Mouse (Mus musculus) erythroblast, embryonic 14.5 days (primary cell): ENCODE data around the gene Pou2f2. TPM values are rescaled to one million over a fixed set of nuclear protein-coding genes. Genes with fewer than 3 reads are reported as not detected.

Experiments
- H3K27me3 ChIP-seq: 2 replicates; pipeline ENCODE4 v1.6.1; 2012; ENCODE audit warnings: inconsistent platforms; ENCODE audit not compliant: control insufficient read depth
- H3K36me3 ChIP-seq: 2 replicates; pipeline ENCODE4 v1.6.1; 2012; ENCODE audit warnings: mild to moderate bottlenecking, inconsistent platforms; ENCODE audit not compliant: control insufficient read depth
- H3K4me1 ChIP-seq: 2 replicates; pipeline ENCODE4 v1.6.1; 2012; ENCODE audit warnings: inconsistent platforms; ENCODE audit not compliant: control insufficient read depth
- H3K4me3 ChIP-seq: replicated peaks from 2 replicates; pipeline ENCODE3; 2012; ENCODE audit warnings: moderate library complexity, mild to moderate bottlenecking, inconsistent platforms
- H3K9me3 ChIP-seq: 2 replicates; pipeline ENCODE4 v1.6.1; 2012; ENCODE audit warnings: low read length, inconsistent platforms, mixed read lengths; ENCODE audit not compliant: control insufficient read depth
- GATA1 ChIP-seq: IDR thresholded peaks from 2 replicates; pipeline ENCODE4 v1.6.1; 2012; ENCODE audit warnings: low read length, inconsistent platforms, mixed read lengths
- TAL1 ChIP-seq: IDR thresholded peaks from 3 replicates; pipeline ENCODE4 v1.6.1; 2012; ENCODE audit warnings: low read length, inconsistent platforms, mixed read lengths
- polyA plus RNA-seq: library from polyadenylated mRNA; stranded (reverse); fragments of >175 nt; gene quantifications from 2 replicates; pipeline ENCODE4 v1.2.3, GENCODE M21; 2012

Gene Pou2f2
- polyA plus RNA-seq, 1 experiment = 0.29 TPM

DNA sequence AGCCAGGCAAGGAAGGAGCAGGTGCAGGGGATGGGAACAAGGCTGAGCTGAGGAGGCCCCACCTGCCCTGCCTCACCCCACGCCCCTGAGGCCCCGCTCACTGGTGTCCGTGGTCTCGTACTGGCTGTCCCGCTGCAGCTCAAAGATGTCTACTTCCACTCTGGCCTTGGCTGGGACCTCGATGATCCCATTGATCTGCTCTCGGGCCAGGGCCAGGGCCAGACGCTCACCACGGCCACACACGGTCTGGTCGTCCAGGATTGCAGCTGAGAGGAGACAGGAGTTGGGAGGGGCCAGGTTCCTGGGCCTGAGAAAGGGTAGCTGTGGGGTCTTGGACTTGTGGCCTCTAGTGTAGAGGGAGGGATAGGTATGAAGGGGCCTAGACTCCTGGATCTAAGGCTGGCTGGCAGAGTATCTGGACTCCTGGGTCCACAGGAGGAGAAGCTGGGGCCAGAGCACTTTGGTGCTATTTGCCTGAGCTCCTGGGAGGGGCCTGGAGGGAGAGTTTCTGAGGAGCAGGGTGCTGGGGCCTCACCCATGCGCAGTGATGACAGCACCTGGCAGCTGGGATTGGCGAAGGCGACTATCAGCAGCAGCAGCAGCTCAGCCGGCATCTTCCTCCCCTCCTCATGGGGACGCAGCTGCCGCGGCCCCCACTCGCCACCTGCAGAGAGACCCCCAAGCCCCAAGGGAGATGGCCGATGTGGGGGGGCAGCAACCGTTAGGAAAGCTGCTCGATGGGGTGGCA lies 111.4 kb downstream of the Pou2f2 start:
- Histone ChIP-seq H3K4me1 (peaks cover 18% of the 10 kb centered on the region), H3K36me3 (peaks cover 22% of the 10 kb centered on the region), H3K9me3 (no peaks in the 10 kb centered on the region), H3K4me3 (no peak overlapping the region), H3K27me3 (peaks cover 21% of the 10 kb centered on the region)
- no peak for TF ChIP-seq GATA1
- no peak for TF ChIP-seq TAL1

DNA sequence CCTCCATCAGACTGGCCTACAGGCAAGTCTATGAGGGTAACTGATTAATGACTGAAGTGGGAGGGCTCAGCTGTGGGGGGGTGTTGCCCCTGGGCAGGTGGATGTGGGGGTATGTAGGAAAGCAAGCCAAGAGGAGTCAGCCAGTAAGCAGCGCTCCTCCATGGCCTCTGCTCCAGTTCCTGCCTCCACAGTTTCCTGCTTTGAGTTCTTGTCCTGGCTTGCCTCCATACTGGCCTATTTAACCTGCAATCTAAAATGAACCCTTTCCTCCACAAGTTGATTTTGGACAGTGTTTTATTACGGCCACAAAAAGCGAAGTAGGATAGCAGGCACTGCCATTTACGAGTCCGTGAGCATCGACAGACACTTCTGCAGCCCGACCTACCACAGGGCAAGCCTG lies 112.2 kb downstream of the Pou2f2 start:
- peaks cover 12% of the 10 kb centered on the region for H3K4me1 ChIP-seq
- H3K27me3 ChIP-seq = peaks cover 15% of the 10 kb centered on the region
- H3K4me3 ChIP-seq = no peak overlapping the region
- peaks cover 27% of the 10 kb centered on the region for H3K36me3 ChIP-seq
- H3K9me3 ChIP-seq = no peaks in the 10 kb centered on the region
- TF ChIP-seq TAL1 = no peak
- no peak for TF ChIP-seq GATA1

DNA sequence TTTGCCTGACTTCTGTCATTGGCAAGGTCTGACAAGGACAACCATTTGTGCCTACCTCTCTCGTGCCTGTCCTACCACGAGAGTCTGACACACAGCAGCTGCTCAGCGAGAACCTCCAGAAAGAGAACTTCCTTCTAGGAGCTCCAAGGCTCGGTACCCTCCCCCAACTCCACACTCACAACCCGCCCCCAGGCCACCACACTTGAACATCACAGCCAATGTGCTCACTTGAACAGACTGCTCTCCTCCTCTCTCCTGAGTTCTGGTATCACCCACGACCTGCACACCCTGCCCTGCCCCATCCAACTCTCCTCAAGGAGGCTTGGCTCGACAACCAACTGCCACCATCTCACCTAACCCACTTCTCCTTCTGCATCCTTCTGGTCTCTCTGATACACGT lies 115.6 kb downstream of the Pou2f2 start:
- Histone ChIP-seq H3K27me3 (no peaks in the 10 kb centered on the region), H3K9me3 (no peaks in the 10 kb centered on the region), H3K4me1 (peaks cover 3% of the 10 kb centered on the region; the same call in 1 of the 2 replicates), H3K36me3 (peaks cover 40% of the 10 kb centered on the region), H3K4me3 (no peak overlapping the region)
- no peak for TF ChIP-seq GATA1

DNA sequence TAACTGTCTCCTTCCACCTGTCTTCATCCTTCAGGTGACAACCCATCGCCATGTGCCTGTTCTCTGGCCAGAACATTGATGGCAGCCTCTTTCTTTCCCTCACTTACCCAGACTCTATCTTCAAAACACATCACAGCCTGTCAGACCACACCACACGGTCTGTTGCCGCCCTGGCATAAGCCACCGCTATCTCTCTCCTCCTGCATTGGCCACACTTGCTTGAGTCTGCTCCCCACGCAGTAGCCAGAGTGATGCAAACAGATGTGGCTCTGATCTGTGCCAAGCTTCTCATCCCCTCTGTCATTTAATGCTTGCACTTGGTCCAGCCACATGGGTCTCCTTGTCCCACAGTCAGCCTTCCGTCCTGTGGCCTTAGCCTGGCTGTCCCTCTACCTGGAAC lies 116.2 kb downstream of the Pou2f2 start:
- Histone ChIP-seq H3K9me3 (no peaks in the 10 kb centered on the region), H3K27me3 (no peaks in the 10 kb centered on the region), H3K4me1 (peaks cover 3% of the 10 kb centered on the region; the same call in 1 of the 2 replicates), H3K4me3 (no peak overlapping the region), H3K36me3 (peaks cover 44% of the 10 kb centered on the region)
- no peak for TF ChIP-seq TAL1
- no peak for TF ChIP-seq GATA1

DNA sequence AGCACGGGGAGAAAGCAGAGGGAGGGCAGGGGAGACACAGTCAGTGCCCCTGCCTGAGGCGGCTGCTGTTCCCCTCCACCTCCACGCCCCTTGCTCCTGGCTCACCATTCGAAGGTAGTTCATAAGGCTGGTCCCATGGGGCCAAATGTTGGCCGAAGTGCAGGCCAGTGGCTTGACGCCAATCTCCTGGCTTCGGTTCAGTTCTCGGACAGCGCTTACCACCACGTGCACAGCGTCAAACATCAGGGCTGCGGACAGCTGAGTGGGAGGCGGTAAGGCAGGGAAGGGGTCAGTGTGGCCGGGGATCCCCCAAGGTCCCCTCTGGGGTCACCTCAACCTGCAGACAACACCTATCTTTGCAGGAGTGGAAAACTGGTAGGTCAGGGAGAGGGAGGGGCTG lies 120.7 kb downstream of the Pou2f2 start:
- TF ChIP-seq GATA1 (no peak), TAL1 (no peak)
- peaks cover 37% of the 10 kb centered on the region for H3K36me3 ChIP-seq
- no peaks in the 10 kb centered on the region for H3K9me3 ChIP-seq
- H3K4me1 ChIP-seq = no peaks in the 10 kb centered on the region; the same call in 1 of the 2 replicates
- no peak overlapping the region for H3K4me3 ChIP-seq
- no peaks in the 10 kb centered on the region for H3K27me3 ChIP-seq

DNA sequence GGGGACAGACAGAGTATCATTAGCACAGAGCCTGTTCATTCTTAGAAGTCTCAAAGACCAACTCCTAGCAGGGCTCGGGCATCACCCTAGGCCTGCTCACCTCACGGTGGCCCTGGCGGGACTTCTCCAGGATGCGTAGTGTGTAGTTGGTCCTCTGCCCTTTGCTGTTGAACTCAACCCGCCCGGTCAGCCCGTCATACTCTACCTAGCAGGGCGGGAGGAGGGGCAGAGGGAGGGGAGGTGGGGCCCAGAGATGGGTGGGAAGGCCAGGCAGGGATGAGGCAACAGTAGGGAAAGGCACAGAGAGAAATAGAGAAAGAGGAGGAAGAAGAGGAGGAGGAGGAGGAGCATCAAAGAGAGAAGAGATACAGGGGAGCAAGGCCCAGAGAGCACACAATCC lies 121.1 kb downstream of the Pou2f2 start:
- no peak for TF ChIP-seq TAL1
- no peak for TF ChIP-seq GATA1
- Histone ChIP-seq H3K4me1 (no peaks in the 10 kb centered on the region; the same call in 1 of the 2 replicates), H3K9me3 (no peaks in the 10 kb centered on the region), H3K27me3 (no peaks in the 10 kb centered on the region), H3K4me3 (no peak overlapping the region), H3K36me3 (peaks cover 36% of the 10 kb centered on the region)

DNA sequence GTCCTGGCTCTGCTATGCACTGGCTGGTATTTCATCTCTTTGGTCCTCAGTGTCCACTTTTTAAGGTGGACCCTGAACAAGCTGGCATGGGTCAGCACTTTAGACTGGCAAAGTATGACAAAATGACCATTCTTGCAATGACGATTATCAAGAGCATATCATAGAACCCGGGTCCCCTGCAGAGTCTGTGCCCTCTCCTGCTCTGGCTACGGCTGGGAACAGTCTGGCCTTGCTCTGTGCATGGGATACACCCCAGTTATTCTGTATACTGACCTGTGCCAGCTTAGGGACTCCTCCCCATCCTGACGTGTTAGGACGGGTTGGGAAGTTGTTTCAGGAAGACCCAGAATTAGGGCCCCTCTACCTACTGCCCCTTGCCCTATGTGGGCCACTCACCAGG lies 121.6 kb downstream of the Pou2f2 start:
- TF ChIP-seq TAL1 = no peak
- no peak for TF ChIP-seq GATA1
- peaks cover 32% of the 10 kb centered on the region for H3K36me3 ChIP-seq

DNA sequence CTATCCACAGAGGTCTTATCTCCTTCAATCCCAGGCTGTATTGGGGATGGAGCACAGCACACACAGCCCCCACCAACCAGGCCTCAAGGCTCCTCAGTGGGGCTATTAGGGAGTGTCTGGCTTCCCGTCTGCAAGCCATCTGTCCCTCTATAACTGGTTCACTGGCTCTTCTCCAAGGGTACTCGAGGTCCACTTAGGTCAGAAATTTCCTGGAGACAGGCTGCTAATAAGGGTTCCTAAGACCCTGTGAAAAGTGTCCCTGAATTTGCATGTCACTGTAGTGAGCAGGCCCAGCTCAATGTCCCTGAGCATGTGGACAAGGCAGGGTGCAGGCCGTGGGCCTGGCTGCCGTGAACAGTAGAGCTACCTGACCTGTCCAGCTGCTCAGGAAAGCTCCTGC lies 122.6 kb downstream of the Pou2f2 start:
- H3K36me3 ChIP-seq = peaks cover 28% of the 10 kb centered on the region
- H3K4me3 ChIP-seq = no peak overlapping the region
- no peaks in the 10 kb centered on the region; the same call in 1 of the 2 replicates for H3K4me1 ChIP-seq

More for the DNA sequence above, 121.6 kb downstream of the Pou2f2 start:
- Histone ChIP-seq H3K4me3 (no peak overlapping the region), H3K4me1 (no peaks in the 10 kb centered on the region; the same call in 1 of the 2 replicates), H3K27me3 (no peaks in the 10 kb centered on the region), H3K9me3 (no peaks in the 10 kb centered on the region)

DNA sequence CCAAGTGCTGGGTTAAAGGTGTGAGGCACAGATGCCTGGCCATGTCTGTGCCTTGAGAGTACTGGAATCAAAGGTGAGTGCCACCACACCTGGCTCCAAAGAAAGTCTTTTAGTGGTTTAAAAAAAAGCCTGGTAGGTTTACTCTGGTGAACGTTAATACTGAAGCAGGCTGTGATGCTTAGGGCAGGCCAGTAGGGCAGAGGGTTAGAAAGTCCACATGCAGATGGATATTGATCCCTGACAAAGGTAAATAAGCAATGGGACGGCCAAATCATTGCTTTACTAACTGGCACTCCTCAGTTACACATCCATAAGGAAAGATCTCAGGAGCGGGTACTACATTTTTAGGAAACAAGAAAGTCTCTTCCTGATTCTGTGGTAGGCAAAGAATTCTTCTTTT lies 126.9 kb downstream of the Pou2f2 start:
- no peak for TF ChIP-seq GATA1
- no peak for TF ChIP-seq TAL1
- Histone ChIP-seq H3K27me3 (no peaks in the 10 kb centered on the region), H3K9me3 (no peaks in the 10 kb centered on the region), H3K36me3 (peaks cover 6% of the 10 kb centered on the region; the same call in 1 of the 2 replicates), H3K4me3 (no peak overlapping the region), H3K4me1 (no peaks in the 10 kb centered on the region)

More for the DNA sequence above, 122.6 kb downstream of the Pou2f2 start:
- H3K27me3 ChIP-seq = no peaks in the 10 kb centered on the region
- TF ChIP-seq GATA1 (no peak), TAL1 (no peak)
- H3K9me3 ChIP-seq = no peaks in the 10 kb centered on the region
